Mouse (Mus musculus) heart, postnatal 0 days (tissue): ENCODE results near the gene Pdp2. TPM values are rescaled to one million over a fixed set of nuclear protein-coding genes. Genes with fewer than 3 reads are reported as not detected.
"Not testable (repeated sequence)": the region's sequence is repeated elsewhere in the genome, so short reads cannot be mapped to it uniquely, and the experiment has no call there.

Source experiments
- ATAC-seq: fragments of 200-750 bp; cut with Nextera tagmentation; 2 replicates; pipeline ENCODE4 v1.8.0; 2017; ENCODE audit warnings: low read depth, moderate number of reproducible peaks, moderate library complexity; ENCODE audit not compliant: insufficient read depth
- DNase-seq: peaks from one replicate; pipeline ENCODE4 v3.0.0-alpha.2; 2016; ENCODE audit warnings: low spot score
- H3K27ac ChIP-seq: fragments of 300-500 bp; sonication (generic); 2 replicates; pipeline ENCODE4 v1.5.1; 2014; ENCODE audit warnings: low read depth, mild to moderate bottlenecking
- H3K27me3 ChIP-seq: fragments of 300-500 bp; sonication (generic); 2 replicates; pipeline ENCODE4 v1.6.1; 2014; ENCODE audit warnings: low read length, mixed read lengths; ENCODE audit not compliant: control insufficient read depth, insufficient read depth
- H3K36me3 ChIP-seq: fragments of 300-500 bp; sonication (generic); replicated peaks from 2 replicates; pipeline ENCODE4 v1.6.1; 2014; ENCODE audit warnings: low read length, mixed read lengths; ENCODE audit not compliant: control insufficient read depth, insufficient read depth
- H3K4me1 ChIP-seq: fragments of 300-500 bp; sonication (generic); 2 replicates; pipeline ENCODE4 v1.6.1; 2014; ENCODE audit warnings: antibody characterized with exemption; ENCODE audit not compliant: control insufficient read depth, insufficient read depth
- H3K4me2 ChIP-seq: fragments of 300-500 bp; sonication (generic); 2 replicates; pipeline ENCODE4 v1.6.1; 2014; ENCODE audit warnings: low read depth, mild to moderate bottlenecking, low read length, moderate library complexity
- H3K4me3 ChIP-seq: fragments of 300-500 bp; sonication (generic); 2 replicates; pipeline ENCODE4 v1.5.1; 2014; ENCODE audit warnings: low read depth, low read length
- H3K9ac ChIP-seq: fragments of 300-500 bp; sonication (generic); replicated peaks from 2 replicates; pipeline ENCODE4 v1.6.1; 2014; ENCODE audit warnings: low read depth, low read length, mixed read lengths
- H3K9me3 ChIP-seq: fragments of 300-500 bp; sonication (generic); replicated peaks from 2 replicates; pipeline ENCODE4 v1.6.1; 2016; ENCODE audit warnings: low read length; ENCODE audit not compliant: control insufficient read depth
- CTCF ChIP-seq: IDR thresholded peaks from 2 replicates; pipeline ENCODE4 v1.5.1; 2016; ENCODE audit warnings: antibody characterized with exemption, control low read depth, low read depth
- EP300 ChIP-seq: IDR thresholded peaks from 2 replicates; pipeline ENCODE4 v1.6.1; 2016; ENCODE audit warnings: antibody characterized with exemption, low read depth
- WGBS: fragments of 180-500 bp; shearing (Covaris S2); extraction: QIAGEN DNeasy Blood & Tissue Kit; methylation state at CpG from one replicate; pipeline ENCODE4 v1.1.7; 2014; 5-methylcytosine and 5-hydroxymethylcytosine counted together
- polyA plus RNA-seq: library from polyadenylated mRNA; unstranded; fragments of >200 nt; fragmentation: Nextera tagmentation; extraction: Ambion mirVana; gene quantifications from 2 replicates; pipeline ENCODE4 v1.2.1, GENCODE M21; 2015
- total RNA-seq: library from RNA; depleted of rRNA; stranded (reverse); fragments of >200 nt; gene quantifications from 2 replicates; pipeline ENCODE4 v1.2.3, GENCODE M21; 2014; ENCODE audit warnings: low replicate concordance

The Pdp2 gene
- total and polyA plus RNA-seq, 2 experiments from 2014 or later: 4.0 to 5.7 TPM

GRCm38 (mm10) chr8:104576820-104577219, 14.4 kb upstream of the Pdp2 start:
- no peak overlapping the region for H3K4me2 ChIP-seq
- no peaks in the 10 kb centered on the region for H3K27me3 ChIP-seq
- no peaks in the 10 kb centered on the region for H3K4me1 ChIP-seq
- H3K36me3 ChIP-seq: no peaks in the 10 kb centered on the region
- H3K9ac ChIP-seq: no peak overlapping the region
- H3K9me3 ChIP-seq: no peaks in the 10 kb centered on the region
- H3K4me3 ChIP-seq: no peak overlapping the region
- DNase-seq: no peak
- 86% methylated on average over 3 of the region's 3 CpGs for WGBS
- H3K27ac ChIP-seq: no peak overlapping the region
- no peak for TF ChIP-seq EP300
- TF ChIP-seq CTCF: no peak
- ATAC-seq: no peak

- 69% methylated on average over 17 of the region's 17 CpGs for WGBS
- not testable (repeated sequence) for H3K9ac ChIP-seq, DNase-seq
Measured at GRCm38 (mm10) chr8:104577606-104578005, 13.6 kb upstream of the Pdp2 start.

GRCm38 (mm10) chr8:104584522-104584921, 6.7 kb upstream of the Pdp2 start:
- Histone ChIP-seq H3K27ac (no peak overlapping the region), H3K4me1 (no peaks in the 10 kb centered on the region), H3K27me3 (no peaks in the 10 kb centered on the region), H3K9ac (no peak overlapping the region), H3K4me3 (no peak overlapping the region), H3K9me3 (peaks cover 6% of the 10 kb centered on the region; the same call in 1 of the 2 replicates), H3K36me3 (no peaks in the 10 kb centered on the region), H3K4me2 (no peak overlapping the region)
- TF ChIP-seq CTCF: no peak
- no peak for TF ChIP-seq EP300
- whole genome bisulfite sequencing: 45% methylated on average over 1 of the region's 1 CpGs
- DNase-seq (no peak), ATAC-seq (no peak)

More at GRCm38 (mm10) chr8:104577606-104578005, 13.6 kb upstream of the Pdp2 start:
- H3K27me3 ChIP-seq, ATAC-seq, H3K4me2 ChIP-seq, H3K9me3 ChIP-seq, H3K27ac ChIP-seq, H3K4me3 ChIP-seq, H3K4me1 ChIP-seq, H3K36me3 ChIP-seq: not testable (repeated sequence)

- peaks cover 17% of the 10 kb centered on the region for H3K36me3 ChIP-seq
- no peak overlapping the region for H3K4me2 ChIP-seq
- TF ChIP-seq EP300 (no peak), CTCF (no peak)
- 79% methylated on average over 3 of the region's 3 CpGs for WGBS
- H3K9me3 ChIP-seq: no peaks in the 10 kb centered on the region
- ATAC-seq (no peak), DNase-seq (no peak)
- H3K4me3 ChIP-seq: no peak overlapping the region
- H3K27ac ChIP-seq: no peak overlapping the region
- no peaks in the 10 kb centered on the region for H3K27me3 ChIP-seq
- H3K9ac ChIP-seq: no peak overlapping the region
- peaks cover 6% of the 10 kb centered on the region for H3K4me1 ChIP-seq
Measured at GRCm38 (mm10) chr8:104590284-104590683, 967 bp upstream of the Pdp2 start.

GRCm38 (mm10) chr8:104591856-104592255, 605 bp downstream of the Pdp2 start:
- ATAC-seq (peak; percentile 5; the same call in 1 of the 2 replicates), DNase-seq (no peak)
- Histone ChIP-seq H3K36me3 (peaks cover 17% of the 10 kb centered on the region), H3K9ac (peak overlapping the region; percentile 56), H3K4me3 (peak overlapping the region; percentile 68), H3K9me3 (no peaks in the 10 kb centered on the region), H3K4me1 (peaks cover 6% of the 10 kb centered on the region), H3K4me2 (peak overlapping the region; percentile 87), H3K27me3 (no peaks in the 10 kb centered on the region), H3K27ac (peak overlapping the region; percentile 74; the same call in 1 of the 2 replicates)
- WGBS: 3% methylated on average over 9 of the region's 9 CpGs
- TF ChIP-seq CTCF: no peak
- no peak for TF ChIP-seq EP300

GRCm38 (mm10) chr8:104592566-104592965, 1.3 kb downstream of the Pdp2 start:
- no peak overlapping the region for H3K4me3 ChIP-seq
- H3K36me3 ChIP-seq: peaks cover 17% of the 10 kb centered on the region
- TF ChIP-seq CTCF (no peak), EP300 (no peak)
- H3K9ac ChIP-seq: no peak overlapping the region
- WGBS: 74% methylated on average over 6 of the region's 6 CpGs
- no peaks in the 10 kb centered on the region for H3K27me3 ChIP-seq
- peak overlapping the region; percentile 87 for H3K4me2 ChIP-seq
- peaks cover 6% of the 10 kb centered on the region for H3K4me1 ChIP-seq
- ATAC-seq (no peak), DNase-seq (no peak)
- no peak overlapping the region for H3K27ac ChIP-seq
- H3K9me3 ChIP-seq: no peaks in the 10 kb centered on the region
